9 mouse cellular contexts compared by ENCODE assay signal in the genomic region with DNA sequence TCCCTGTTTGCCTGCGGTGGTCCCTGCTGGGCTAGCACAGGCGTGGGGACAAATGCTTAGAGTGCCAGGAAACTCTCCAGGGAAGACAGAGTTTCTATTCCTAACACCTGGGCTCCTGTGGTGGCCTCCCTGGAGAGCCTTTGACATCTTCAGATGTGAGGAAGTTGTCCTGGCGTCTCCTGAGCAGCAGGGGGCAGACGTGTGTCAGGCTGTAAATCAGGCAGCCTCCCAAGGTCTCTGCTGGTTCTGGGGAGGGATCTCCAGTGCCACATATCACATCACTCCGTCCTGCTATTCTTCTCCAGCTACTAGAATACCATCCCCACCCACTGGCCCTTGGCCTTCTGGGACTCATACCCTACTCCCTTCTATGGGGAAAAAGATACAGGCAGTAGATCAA. TPM values are rescaled to one million over a fixed set of nuclear protein-coding genes. Genes with fewer than 3 reads are reported as not detected.
DNase-seq lines count a peak whose midpoint lies in the region; ATAC-seq and TF ChIP-seq lines count a peak whose summit lies in the region.
"Had no signal": no experiment of that assay in that cellular context is flagged by ENCODE, and none has a peak within 500 bp of the region (broad histone marks: within the 10 kb centered on the region; RNA-seq: fewer than 3 reads in every experiment).

No protein-coding gene starts in this region.

- peak; percentile 85 for TF ChIP-seq CTCF in lung, postnatal 0 days (IDR thresholded peaks at IDR 0.05)

- H3K4me2 ChIP-seq in heart, embryonic 13.5 days = no peak overlapping the region
- H3K4me2 ChIP-seq in lung, postnatal 0 days (replicated peaks; ENCODE audit: low read depth, low read length) = no peak overlapping the region
- H3K4me2 ChIP-seq: stomach, embryonic 15.5 days had no signal

- H3K27me3 ChIP-seq in heart, embryonic 13.5 days (replicated peaks) = no peaks in the 10 kb centered on the region
- H3K27me3 ChIP-seq in lung, postnatal 0 days (replicated peaks; ENCODE audit: insufficient read depth, low read length) = no peaks in the 10 kb centered on the region
- H3K27me3 ChIP-seq: stomach, embryonic 15.5 days had no signal

- H3K27ac ChIP-seq in heart, embryonic 13.5 days (replicated peaks) = 0 out of 2 replicates have a peak overlapping the region, but pooled peaks have one; percentile 24
- no peak overlapping the region for H3K27ac ChIP-seq in lung, postnatal 0 days (ENCODE audit: low read length)
- H3K27ac ChIP-seq: stomach, embryonic 15.5 days had no signal

- peak overlapping the region; percentile 28; the same call in 1 of the 2 replicates for H3K9ac ChIP-seq in heart, embryonic 13.5 days
- H3K9ac ChIP-seq in lung, postnatal 0 days (replicated peaks; ENCODE audit: low read depth) = no peak overlapping the region
- H3K9ac ChIP-seq: stomach, embryonic 15.5 days had no signal

- peak; percentile 70 for ATAC-seq in CD4-positive, CD25-positive, alpha-beta regulatory T cell, adult 4 months
- ATAC-seq in heart, embryonic 13.5 days (ENCODE audit: extremely low read depth, insufficient number of reproducible peaks, low FRiP score, low TSS enrichment) = no peak
- no peak for ATAC-seq in lung, postnatal 0 days
- ATAC-seq in erythroid progenitor cell, adult 5-6 weeks (replicated peaks; ENCODE audit: low FRiP score, poor library complexity, severe bottlenecking) = no peak

- H3K4me3 ChIP-seq in heart, embryonic 13.5 days = no peak overlapping the region
- no peak overlapping the region for H3K4me3 ChIP-seq in lung, postnatal 0 days (ENCODE audit: low read depth, low read length)
- H3K4me3 ChIP-seq: stomach, embryonic 15.5 days had no signal

- 5% methylated on average over 5 of the region's 5 CpGs for WGBS in heart, embryonic 13.5 days
- 10% methylated on average over 5 of the region's 5 CpGs for WGBS in large intestine, adult 2 months
- WGBS in lung, postnatal 0 days = 8% methylated on average over 5 of the region's 5 CpGs

- peak; percentile 83 to 94 for DNase-seq in adrenal gland, adult (ENCODE audit: inconsistent age in 2 of 2, low spot score in 1 of 2)
- DNase-seq in embryo, embryonic 10.5 days (ENCODE audit: low spot score) = peak; percentile 84
- DNase-seq in large intestine, adult 2 months (ENCODE audit: low read depth, low spot score) = peak; percentile 18
- peak; percentile 69 for DNase-seq in lung, postnatal 0 days (ENCODE audit: low spot score)
- DNase-seq in right cerebral cortex, adult 18-20 months = peak; percentile 73

- H3K4me1 ChIP-seq in heart, embryonic 13.5 days = peaks cover 20% of the 10 kb centered on the region
- H3K4me1 ChIP-seq in lung, postnatal 0 days (ENCODE audit: insufficient read depth, low read depth, low read length) = no peaks in the 10 kb centered on the region
- H3K4me1 ChIP-seq: stomach, embryonic 15.5 days had no signal

- H3K9me3 ChIP-seq in heart, embryonic 13.5 days = no peaks in the 10 kb centered on the region
- H3K9me3 ChIP-seq in lung, postnatal 0 days (ENCODE audit: low read length) = no peaks in the 10 kb centered on the region
- H3K9me3 ChIP-seq: stomach, embryonic 15.5 days had no signal

- H3K36me3 ChIP-seq in heart, embryonic 13.5 days = peaks cover 98% of the 10 kb centered on the region
- H3K36me3 ChIP-seq in lung, postnatal 0 days (ENCODE audit: insufficient read depth, low read length) = peaks cover 29% of the 10 kb centered on the region; the same call in 1 of the 2 replicates

- TF ChIP-seq EP300 in lung, postnatal 0 days (IDR thresholded peaks at IDR 0.05) = no peak

RNA-seq across cellular contexts. Expression of gene Gm10277, which starts 38.3 kb away (rescaled TPM):
- under 1 TPM; 0.32 to 0.34 TPM for polyA plus RNA-seq in CD4-positive, CD25-positive, alpha-beta regulatory T cell, adult 4 months (2017; shearing (Covaris generic))
- 1.1 and 1.3 TPM in 2 replicates for polyA plus RNA-seq in heart, embryonic 13.5 days (2015; fragmentation: Nextera tagmentation; extraction: Ambion mirVana)
- polyA plus RNA-seq in large intestine, adult 2 months (2012; rRNA removed) = 0.02 TPM in 1 of 2 replicates, not detected in the other
- polyA plus RNA-seq in lung, postnatal 0 days (2015; fragmentation: Nextera tagmentation; extraction: Ambion mirVana) = 0.90 and 1.2 TPM in 2 replicates
- not detected in 2 replicates for total RNA-seq in erythroid progenitor cell, adult 5-6 weeks (2015; ENCODE audit: low replicate concordance)
- not detected in 2 replicates for total RNA-seq in erythroid progenitor cell, adult 5-6 weeks (2017; ENCODE audit: low replicate concordance)

Comparison
In these comparisons a context has a peak if more than half of its experiments do, and no peak if none do; other contexts are left out.
1. DNase-seq: peak in every context shown above with its lines; median percentile 88 in adrenal gland, adult; 84 in embryo, embryonic 10.5 days; 73 in right cerebral cortex, adult 18-20 months; 69 in lung, postnatal 0 days; 18 in large intestine, adult 2 months.